Mouse (Mus musculus): ENCODE data around the gene Orc3. TPM values are rescaled to one million over a fixed set of nuclear protein-coding genes. Genes with fewer than 3 reads are reported as not detected.

Orc3 gene
- polyA plus RNA-seq, 1 experiment from 2014 or later: 109 TPM

Other genes with a start within 250 kb of the Orc3 start
- 104 and 112 TPM in 2 replicates for gene Akirin2, start 64.0 kb downstream of the Orc3 start, polyA plus RNA-seq (2014; fragmentation: Nextera tagmentation; extraction: Ambion mirVana)
- 65.7 and 67.7 TPM in 2 replicates for gene Rars2, start within 50 bp of the Orc3 start, polyA plus RNA-seq (2014; fragmentation: Nextera tagmentation; extraction: Ambion mirVana)
- gene Slc35a1, start 72.5 kb upstream of the Orc3 start, polyA plus RNA-seq (2014; fragmentation: Nextera tagmentation; extraction: Ambion mirVana): 53.0 and 53.9 TPM in 2 replicates
- 0.60 and 1.9 TPM in 2 replicates for gene Cfap206, start 115.3 kb upstream of the Orc3 start, polyA plus RNA-seq (2014; fragmentation: Nextera tagmentation; extraction: Ambion mirVana)
- not detected in 2 replicates for gene Gm136, start 141.3 kb upstream of the Orc3 start, polyA plus RNA-seq (2014; fragmentation: Nextera tagmentation; extraction: Ambion mirVana)
- 42.4 and 42.5 TPM in 2 replicates for gene Smim8, start 163.5 kb upstream of the Orc3 start, polyA plus RNA-seq (2014; fragmentation: Nextera tagmentation; extraction: Ambion mirVana)